In the genomic region with DNA sequence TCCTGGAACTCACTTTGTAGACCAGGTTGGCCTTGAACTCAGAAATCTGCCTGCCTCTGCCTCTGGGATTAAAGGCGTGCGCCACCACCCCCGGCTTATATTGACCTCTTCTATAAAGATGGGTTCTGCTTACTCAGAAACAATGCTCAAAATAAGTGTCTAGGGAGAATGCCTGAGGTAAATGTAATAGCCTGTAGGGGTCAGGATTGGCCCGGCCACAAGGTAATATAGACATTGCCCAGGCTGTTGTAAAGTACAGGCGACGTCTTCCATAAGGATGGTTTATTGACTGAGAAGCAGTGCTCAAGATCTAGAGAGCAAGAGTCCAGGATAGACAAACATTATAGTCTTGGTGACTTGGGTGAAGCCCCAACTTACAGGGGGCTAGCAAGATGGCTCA, we compare ENCODE assay signal across 19 mouse cellular contexts.
"Had no signal": no experiment of that assay in that cellular context is flagged by ENCODE, and none has a peak within 500 bp of the region (broad histone marks: within the 10 kb centered on the region; RNA-seq: fewer than 3 reads in every experiment).

No protein-coding gene starts in this region.

- H3K27me3 ChIP-seq: kidney, embryonic 15.5 days; midbrain, embryonic 12.5 days; neural tube, embryonic 12.5 days; neural tube, embryonic 15.5 days had no signal

- H3K4me2 ChIP-seq: kidney, embryonic 15.5 days; midbrain, embryonic 12.5 days; neural tube, embryonic 12.5 days; neural tube, embryonic 15.5 days had no signal

- H3K4me1 ChIP-seq: kidney, embryonic 15.5 days; midbrain, embryonic 12.5 days; neural tube, embryonic 12.5 days; neural tube, embryonic 15.5 days had no signal

- H3K4me3 ChIP-seq: kidney, embryonic 15.5 days; left cerebral cortex, adult 2 months; midbrain, embryonic 12.5 days; neural tube, embryonic 12.5 days; neural tube, embryonic 15.5 days had no signal

- ATAC-seq: inflammation-experienced regulatory T-cells, adult 6 months; midbrain, embryonic 16.5 days had no signal

- H3K27ac ChIP-seq: kidney, embryonic 15.5 days; left cerebral cortex, adult 2 months; liver, embryonic 14.5 days; macrophage; midbrain, embryonic 12.5 days; neural tube, embryonic 12.5 days; neural tube, embryonic 15.5 days had no signal

- H3K9ac ChIP-seq: kidney, embryonic 15.5 days; liver, embryonic 14.5 days; midbrain, embryonic 12.5 days; neural tube, embryonic 12.5 days; neural tube, embryonic 15.5 days had no signal

- H3K9me3 ChIP-seq: kidney, embryonic 15.5 days; midbrain, embryonic 12.5 days; neural tube, embryonic 12.5 days; neural tube, embryonic 15.5 days had no signal

- DNase-seq: kidney, adult 11 months; kidney, adult 8-10 months; kidney, postnatal 10 days; kidney, postnatal 36 days; layer of hippocampus, postnatal 36 days; lung, adult 18-20 months; right cerebral cortex, adult 18-20 months; right cerebral cortex, postnatal 14 days; right cerebral cortex, postnatal 4 days; thymus, postnatal 4 days had no signal
